Mouse (Mus musculus) hindbrain, embryonic 16.5 days (tissue): Measurements from ENCODE around the gene Lmln. TPM values are rescaled to one million over a fixed set of nuclear protein-coding genes. Genes with fewer than 3 reads are reported as not detected.
A peak's percentile ranks its signal among the peaks of the same experiment; 100 is the strongest.
"Not testable (repeated sequence)": the region's sequence is repeated elsewhere in the genome, so short reads cannot be mapped to it uniquely, and the experiment has no call there.

ENCODE experiments used
- ATAC-seq: fragments of 200-750 bp; cut with Nextera tagmentation; 2 replicates; pipeline ENCODE4 v1.8.0; 2017; ENCODE audit warnings: moderate TSS enrichment, moderate library complexity
- H3K27ac ChIP-seq: fragments of 300-500 bp; sonication (generic); 2 replicates; pipeline ENCODE4 v1.5.1; 2014; ENCODE audit warnings: low read depth, mild to moderate bottlenecking, control low read depth, low read length, moderate library complexity
- H3K27me3 ChIP-seq: fragments of 300-500 bp; sonication (generic); replicated peaks from 2 replicates; pipeline ENCODE4 v1.6.1; 2014; ENCODE audit warnings: low read length; ENCODE audit not compliant: control insufficient read depth, insufficient read depth
- H3K36me3 ChIP-seq: fragments of 300-500 bp; sonication (generic); 2 replicates; pipeline ENCODE4 v1.6.1; 2014; ENCODE audit warnings: mild to moderate bottlenecking, low read length, moderate library complexity, mixed read lengths; ENCODE audit not compliant: control insufficient read depth, insufficient read depth
- H3K4me1 ChIP-seq: fragments of 300-500 bp; sonication (generic); 2 replicates; pipeline ENCODE4 v1.6.1; 2014; ENCODE audit warnings: low read depth, low read length; ENCODE audit not compliant: control insufficient read depth, insufficient read depth
- H3K4me2 ChIP-seq: fragments of 300-500 bp; sonication (generic); 2 replicates; pipeline ENCODE4 v1.6.1; 2014; ENCODE audit warnings: mild to moderate bottlenecking, low read length, control low read depth, moderate library complexity
- H3K4me3 ChIP-seq: fragments of 300-500 bp; sonication (generic); 2 replicates; pipeline ENCODE4 v1.5.1; 2014; ENCODE audit warnings: mild to moderate bottlenecking, low read length, control low read depth, moderate library complexity
- H3K9ac ChIP-seq: fragments of 300-500 bp; sonication (generic); 2 replicates; pipeline ENCODE4 v1.6.1; 2014; ENCODE audit warnings: low read depth, mild to moderate bottlenecking, control low read depth, low read length, moderate library complexity
- H3K9me3 ChIP-seq: fragments of 300-500 bp; sonication (generic); 2 replicates; pipeline ENCODE4 v1.6.1; 2014; ENCODE audit warnings: mild to moderate bottlenecking, low read length, moderate library complexity; ENCODE audit not compliant: control insufficient read depth
- WGBS: fragments of 180-500 bp; shearing (Covaris S2); extraction: QIAGEN DNeasy Blood & Tissue Kit; methylation state at CpG from one replicate; pipeline ENCODE4 v1.1.7; 2014; 5-methylcytosine and 5-hydroxymethylcytosine counted together
- polyA plus RNA-seq: library from polyadenylated mRNA; unstranded; fragments of >200 nt; fragmentation: Nextera tagmentation; extraction: Ambion mirVana; gene quantifications from 2 replicates; pipeline ENCODE4 v1.2.1, GENCODE M21; 2015

Gene Lmln
- polyA plus RNA-seq, 1 experiment from 2014 or later = 4.1 TPM

GRCm38 (mm10) chr16:33055655-33056054, 6.7 kb upstream of the Lmln start:
- peak overlapping the region; percentile 94 for H3K4me3 ChIP-seq
- peak overlapping the region; percentile 48 for H3K9ac ChIP-seq
- no peak overlapping the region for H3K27ac ChIP-seq
- ATAC-seq = peak; percentile 32
- peaks cover 17% of the 10 kb centered on the region for H3K36me3 ChIP-seq
- peak overlapping the region; percentile 86 for H3K4me2 ChIP-seq
- H3K9me3 ChIP-seq = no peaks in the 10 kb centered on the region
- peaks cover 13% of the 10 kb centered on the region for H3K4me1 ChIP-seq
- 19% methylated on average over 10 of the region's 10 CpGs for WGBS
- H3K27me3 ChIP-seq = no peaks in the 10 kb centered on the region

GRCm38 (mm10) chr16:33056095-33056785, 6.1 kb upstream of the Lmln start, which contains the start of the genes Iqcg and Rpl35a:
Gene Iqcg, minus strand, starts transcription at chr16:33056218.
Gene Rpl35a, plus strand, starts transcription at chr16:33056453.
- Histone ChIP-seq H3K4me1 (peaks cover 13% of the 10 kb centered on the region), H3K36me3 (peaks cover 17% of the 10 kb centered on the region), H3K4me2 (peak within 1 kb of the TSS; percentile 86), H3K27me3 (no peaks in the 10 kb centered on the region), H3K9ac (peak within 1 kb of the TSS; percentile 91), H3K27ac (peak within 1 kb of the TSS; percentile 91), H3K9me3 (no peaks in the 10 kb centered on the region), H3K4me3 (peak within 1 kb of the TSS; percentile 94)
- peak; percentile 94 for ATAC-seq
- WGBS = 1% methylated on average over 41 of the region's 47 CpGs

- ATAC-seq = peak; percentile 35
- under 1% methylated on average over 24 of the region's 24 CpGs for WGBS
These were observed 5.5 kb upstream of the Lmln start for GRCm38 (mm10) chr16:33056786-33057185.

DNA sequence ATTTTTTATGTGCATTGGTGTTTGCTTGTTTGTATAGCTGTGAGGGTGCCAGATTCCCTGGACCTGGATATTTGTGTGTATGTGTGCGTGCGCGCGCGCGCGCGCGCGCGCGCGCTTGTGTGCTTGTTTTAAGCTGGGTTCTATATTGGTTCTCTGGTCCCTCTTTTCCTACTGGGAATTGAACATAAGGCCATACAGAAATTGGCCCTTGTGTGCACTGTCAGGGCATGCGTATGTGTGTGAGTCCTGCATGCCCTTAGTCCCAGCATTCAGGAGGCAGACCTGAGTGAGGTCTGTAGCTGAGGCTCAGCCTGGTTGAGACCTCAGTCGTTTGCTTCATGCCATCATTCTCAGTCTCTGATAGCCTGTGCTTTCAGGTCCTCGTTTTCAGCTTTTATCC, 4.3 kb upstream of the Lmln start:
- Histone ChIP-seq H3K4me3 (no peak overlapping the region), H3K27me3 (no peaks in the 10 kb centered on the region), H3K4me1 (peaks cover 14% of the 10 kb centered on the region), H3K36me3 (peaks cover 17% of the 10 kb centered on the region), H3K27ac (no peak overlapping the region), H3K9ac (no peak overlapping the region), H3K4me2 (peak overlapping the region; percentile 33; the same call in 1 of the 2 replicates), H3K9me3 (no peaks in the 10 kb centered on the region)
- WGBS = 91% methylated on average over 16 of the region's 16 CpGs
- no peak for ATAC-seq

More at GRCm38 (mm10) chr16:33056786-33057185, 5.5 kb upstream of the Lmln start:
- H3K9ac ChIP-seq = peak overlapping the region; percentile 91
- peak overlapping the region; percentile 86 for H3K4me2 ChIP-seq
- peaks cover 13% of the 10 kb centered on the region for H3K4me1 ChIP-seq
- peak overlapping the region; percentile 94 for H3K4me3 ChIP-seq
- no peaks in the 10 kb centered on the region for H3K27me3 ChIP-seq
- peak overlapping the region; percentile 91 for H3K27ac ChIP-seq
- H3K36me3 ChIP-seq = peaks cover 17% of the 10 kb centered on the region
- H3K9me3 ChIP-seq = no peaks in the 10 kb centered on the region

DNA sequence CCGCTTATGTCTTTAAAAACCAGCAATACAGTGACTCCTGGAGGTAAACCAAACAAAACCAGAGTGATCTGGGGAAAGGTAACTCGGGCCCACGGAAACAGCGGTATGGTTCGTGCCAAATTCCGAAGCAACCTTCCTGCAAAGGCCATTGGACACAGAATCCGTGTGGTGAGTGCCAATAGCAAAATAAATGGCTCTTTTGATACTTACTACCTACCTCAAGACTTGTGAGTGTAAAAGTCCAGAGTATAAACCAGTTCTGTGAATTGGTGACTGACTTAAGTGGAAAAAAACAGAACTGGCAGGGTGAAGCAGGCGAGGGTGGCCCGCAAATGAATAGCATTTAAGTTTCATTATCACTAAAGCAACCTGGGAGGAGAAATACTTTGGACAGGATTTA, 3.7 kb upstream of the Lmln start:
- H3K4me3 ChIP-seq, H3K9ac ChIP-seq, H3K27ac ChIP-seq, H3K4me2 ChIP-seq, H3K9me3 ChIP-seq, ATAC-seq, H3K27me3 ChIP-seq: not testable (repeated sequence)
- WGBS = 89% methylated on average over 9 of the region's 9 CpGs
- Histone ChIP-seq H3K36me3 (peaks cover 17% of the 10 kb centered on the region), H3K4me1 (peaks cover 20% of the 10 kb centered on the region)

- H3K27me3 ChIP-seq = no peaks in the 10 kb centered on the region
- WGBS = 97% methylated on average over 1 of the region's 1 CpGs
- H3K9ac ChIP-seq = no peak overlapping the region
- H3K27ac ChIP-seq = no peak overlapping the region
- no peaks in the 10 kb centered on the region for H3K9me3 ChIP-seq
- no peak for ATAC-seq
- no peak overlapping the region for H3K4me3 ChIP-seq
- H3K4me1 ChIP-seq = peaks cover 23% of the 10 kb centered on the region
- H3K36me3 ChIP-seq = peaks cover 17% of the 10 kb centered on the region
- H3K4me2 ChIP-seq = no peak overlapping the region
These were observed 2.9 kb upstream of the Lmln start for GRCm38 (mm10) chr16:33059471-33059870.

GRCm38 (mm10) chr16:33060926-33061325, 1.4 kb upstream of the Lmln start:
- no peaks in the 10 kb centered on the region for H3K27me3 ChIP-seq
- WGBS = 80% methylated on average over 2 of the region's 2 CpGs
- H3K9me3 ChIP-seq = no peaks in the 10 kb centered on the region
- no peak overlapping the region for H3K27ac ChIP-seq
- H3K4me2 ChIP-seq = no peak overlapping the region
- H3K4me1 ChIP-seq = peaks cover 20% of the 10 kb centered on the region
- ATAC-seq = no peak
- H3K36me3 ChIP-seq = peaks cover 17% of the 10 kb centered on the region
- no peak overlapping the region for H3K4me3 ChIP-seq
- H3K9ac ChIP-seq = no peak overlapping the region

- 57% methylated on average over 11 of the region's 11 CpGs for WGBS
- peak overlapping the region; percentile 69 for H3K4me2 ChIP-seq
- H3K27ac ChIP-seq = no peak overlapping the region
- H3K27me3 ChIP-seq = no peaks in the 10 kb centered on the region
- H3K4me3 ChIP-seq = no peak overlapping the region
- no peak overlapping the region for H3K9ac ChIP-seq
- no peaks in the 10 kb centered on the region for H3K9me3 ChIP-seq
- peaks cover 20% of the 10 kb centered on the region for H3K4me1 ChIP-seq
- ATAC-seq = no peak
- peaks cover 17% of the 10 kb centered on the region for H3K36me3 ChIP-seq
These were observed 921 bp upstream of the Lmln start for GRCm38 (mm10) chr16:33061400-33061799.

DNA sequence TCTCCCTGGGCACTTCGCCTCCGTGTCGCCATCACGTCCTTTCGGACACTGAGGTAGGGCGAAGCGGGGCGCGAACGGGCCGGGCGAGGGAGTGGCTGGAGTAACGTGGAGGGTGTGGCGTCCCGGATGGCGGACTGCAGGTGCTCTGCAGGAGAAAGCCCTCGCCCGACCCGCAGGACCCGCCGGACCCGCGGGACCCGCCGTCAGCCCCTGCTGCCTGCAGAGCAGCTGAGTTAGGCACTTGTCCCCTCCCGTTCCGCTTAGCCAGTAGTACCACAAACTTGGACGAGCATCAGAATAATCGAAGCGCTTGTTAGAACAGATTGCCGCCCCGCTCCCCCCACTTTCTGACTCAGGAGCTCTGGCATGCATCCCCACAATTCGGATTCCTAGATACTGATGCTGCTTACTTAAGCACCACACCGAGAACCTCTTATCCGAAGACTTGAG, 386 bp downstream of the Lmln start:
- peak overlapping the region; percentile 85 for H3K9ac ChIP-seq
- H3K27me3 ChIP-seq = no peaks in the 10 kb centered on the region
- peak overlapping the region; percentile 77 for H3K4me3 ChIP-seq
- H3K27ac ChIP-seq = peak overlapping the region; percentile 82
- H3K4me2 ChIP-seq = peak overlapping the region; percentile 69
- H3K36me3 ChIP-seq = peaks cover 17% of the 10 kb centered on the region
- H3K9me3 ChIP-seq = no peaks in the 10 kb centered on the region
- peaks cover 16% of the 10 kb centered on the region for H3K4me1 ChIP-seq
- ATAC-seq = no peak
- under 1% methylated on average over 31 of the region's 35 CpGs for WGBS
